Mouse (Mus musculus) olfactory bulb, adult 2 months (tissue): ENCODE results near the gene Nos2. TPM values are rescaled to one million over a fixed set of nuclear protein-coding genes. Genes with fewer than 3 reads are reported as not detected.
"Not testable (repeated sequence)": the region's sequence is repeated elsewhere in the genome, so short reads cannot be mapped to it uniquely, and the experiment has no call there.

ENCODE experiments used
- H3K27ac ChIP-seq: fragments of 200-500 bp; 2 replicates; pipeline ENCODE4 v1.5.1; 2012; ENCODE audit warnings: low read depth, low read length; ENCODE audit not compliant: insufficient read depth
- H3K4me1 ChIP-seq: fragments of 200-500 bp; 2 replicates; pipeline ENCODE4 v1.6.1; 2012; ENCODE audit warnings: low read length; ENCODE audit not compliant: control insufficient read depth, insufficient read depth
- H3K4me3 ChIP-seq: fragments of 200-500 bp; 2 replicates; pipeline ENCODE4 v1.5.1; 2012; ENCODE audit warnings: mild to moderate bottlenecking, low read depth, low read length, moderate library complexity; ENCODE audit not compliant: insufficient read depth
- CTCF ChIP-seq: fragments of 200-500 bp; IDR thresholded peaks from 2 replicates; pipeline ENCODE4 v1.5.1; 2012; ENCODE audit warnings: low read depth, mild to moderate bottlenecking, low read length, moderate library complexity; ENCODE audit not compliant: insufficient read depth
- POLR2A ChIP-seq: fragments of 200-500 bp; IDR thresholded peaks from 2 replicates; pipeline ENCODE4 v1.6.1; 2012; ENCODE audit warnings: mild to moderate bottlenecking, low read depth, low read length, moderate library complexity; ENCODE audit not compliant: insufficient read depth
- WGBS: fragments of 180-500 bp; shearing (Covaris S2); methylation state at CpG from one replicate; pipeline ENCODE4 v1.1.7; 2018; 5-methylcytosine and 5-hydroxymethylcytosine counted together
- polyA plus RNA-seq: library from polyadenylated mRNA; stranded (reverse); fragments of >200 nt; gene quantifications from 2 replicates; pipeline ENCODE4 v1.2.4, GENCODE M21; 2012; ENCODE audit warnings: low replicate concordance; ENCODE audit not compliant: missing spikeins, insufficient read depth, insufficient read length

Nos2 gene
- polyA plus RNA-seq, 1 experiment, result not detected

DNA sequence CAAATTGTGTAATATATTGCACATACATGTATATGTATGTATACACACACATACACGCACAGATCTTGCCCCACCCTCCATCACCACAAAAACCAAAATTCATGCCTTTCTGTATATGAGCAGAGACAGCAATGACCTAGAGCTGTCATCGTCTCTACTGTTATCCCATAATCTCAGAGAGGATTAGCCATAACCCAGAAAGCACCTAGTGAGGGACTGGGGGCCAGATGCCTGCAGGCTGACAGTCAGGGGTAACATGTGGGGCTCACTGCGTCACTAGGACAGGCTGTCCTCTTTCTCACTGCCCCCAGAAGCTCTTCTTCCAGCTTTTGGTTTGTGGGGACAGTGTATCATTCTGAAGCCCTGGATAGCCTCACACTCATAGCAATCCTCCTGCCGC is 81.3 kb downstream of the Nos2 start:
- no peak for TF ChIP-seq POLR2A
- TF ChIP-seq CTCF, result no peak
- H3K4me3 ChIP-seq, result no peak overlapping the region
- 97% methylated on average over 4 of the region's 4 CpGs for WGBS
- no peak overlapping the region for H3K27ac ChIP-seq
- peaks cover 5% of the 10 kb centered on the region; the same call in 1 of the 2 replicates for H3K4me1 ChIP-seq

DNA sequence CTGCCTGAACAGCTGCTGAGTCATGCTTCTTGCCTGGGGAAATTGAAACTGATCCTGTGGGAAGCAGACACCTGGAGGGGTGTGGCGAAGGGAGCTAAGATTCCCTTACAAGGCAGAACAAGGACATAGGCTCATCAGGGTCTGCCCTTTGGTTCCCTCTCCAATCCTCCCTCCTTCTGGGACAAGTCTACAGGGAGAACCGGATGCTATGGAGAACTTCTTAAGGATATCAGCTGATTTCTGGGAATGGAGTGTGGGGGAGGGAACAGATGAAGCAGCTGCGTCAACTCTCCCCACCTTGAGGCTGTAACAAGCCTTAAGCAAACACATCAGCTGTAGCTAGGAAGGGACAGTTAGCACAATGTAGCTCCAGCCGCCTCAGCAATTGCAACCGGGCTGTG is 82.0 kb downstream of the Nos2 start:
- Histone ChIP-seq H3K4me3 (no peak overlapping the region), H3K4me1 (peaks cover 5% of the 10 kb centered on the region; the same call in 1 of the 2 replicates), H3K27ac (no peak overlapping the region)
- TF ChIP-seq CTCF (no peak), POLR2A (no peak)
- 72% methylated on average over 5 of the region's 5 CpGs for WGBS

- H3K27ac ChIP-seq, result no peak overlapping the region
- TF ChIP-seq POLR2A (no peak), CTCF (no peak)
- WGBS, result 84% methylated on average over 11 of the region's 11 CpGs
Measured at GRCm38 (mm10) chr11:79003053-79003768, 82.6 kb downstream of the Nos2 start.

GRCm38 (mm10) chr11:79003769-79004638 is 83.4 kb downstream of the Nos2 start:
- WGBS, result 92% methylated on average over 10 of the region's 10 CpGs
- no peak overlapping the region for H3K4me3 ChIP-seq
- H3K27ac ChIP-seq, result no peak overlapping the region
- H3K4me1 ChIP-seq, result peaks cover 5% of the 10 kb centered on the region; the same call in 1 of the 2 replicates
- TF ChIP-seq POLR2A, result no peak
- TF ChIP-seq CTCF, result no peak

More at GRCm38 (mm10) chr11:79003053-79003768, 82.6 kb downstream of the Nos2 start:
- H3K4me3 ChIP-seq, result no peak overlapping the region
- H3K4me1 ChIP-seq, result peaks cover 5% of the 10 kb centered on the region; the same call in 1 of the 2 replicates

- no peak overlapping the region for H3K27ac ChIP-seq
- H3K4me1 ChIP-seq, result peaks cover 5% of the 10 kb centered on the region; the same call in 1 of the 2 replicates
- TF ChIP-seq CTCF (no peak), POLR2A (no peak)
- no peak overlapping the region for H3K4me3 ChIP-seq
- 93% methylated on average over 14 of the region's 14 CpGs for WGBS
Measured at GRCm38 (mm10) chr11:79005578-79006394, 85.2 kb downstream of the Nos2 start.

GRCm38 (mm10) chr11:79006417-79006816 is 85.8 kb downstream of the Nos2 start:
- Histone ChIP-seq H3K4me3 (no peak overlapping the region), H3K4me1 (peaks cover 5% of the 10 kb centered on the region; the same call in 1 of the 2 replicates), H3K27ac (no peak overlapping the region)
- WGBS, result 53% methylated on average over 5 of the region's 5 CpGs
- TF ChIP-seq POLR2A (no peak), CTCF (no peak)

DNA sequence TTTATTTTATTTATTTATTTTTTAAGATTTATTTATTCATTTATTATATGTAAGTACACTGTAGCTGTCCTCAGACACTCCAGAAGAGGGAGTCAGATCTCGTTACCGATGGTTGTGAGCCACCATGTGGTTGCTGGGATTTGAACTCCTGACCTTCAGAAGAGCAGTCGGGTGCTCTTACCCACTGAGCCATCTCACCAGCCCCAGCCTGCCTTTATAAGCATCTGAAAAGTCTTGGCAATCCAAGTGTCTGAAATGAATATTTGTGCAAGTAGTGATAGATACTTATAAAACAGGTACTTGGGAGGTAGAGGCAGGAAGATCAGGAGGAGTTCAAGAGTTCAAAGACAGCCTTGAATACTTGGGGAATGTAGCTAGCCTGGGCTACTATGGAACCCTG is 86.8 kb downstream of the Nos2 start:
- 91% methylated on average over 3 of the region's 3 CpGs for WGBS
- H3K4me3 ChIP-seq, H3K4me1 ChIP-seq, H3K27ac ChIP-seq: not testable (repeated sequence)

GRCm38 (mm10) chr11:79008007-79008775 is 87.6 kb downstream of the Nos2 start:
- Histone ChIP-seq H3K4me3 (no peak overlapping the region), H3K27ac (no peak overlapping the region), H3K4me1 (no peaks in the 10 kb centered on the region)
- TF ChIP-seq POLR2A (no peak), CTCF (no peak)
- 93% methylated on average over 6 of the region's 6 CpGs for WGBS
